Mouse (Mus musculus) macrophage (primary cell): Measurements from ENCODE around the gene Psmd8. TPM values are rescaled to one million over a fixed set of nuclear protein-coding genes. Genes with fewer than 3 reads are reported as not detected.
A peak's percentile ranks its signal among the peaks of the same experiment; 100 is the strongest.
"Not testable (repeated sequence)": the region's sequence is repeated elsewhere in the genome, so short reads cannot be mapped to it uniquely, and the experiment has no call there.

Source experiments
- H3K27ac ChIP-seq: fragments of 350-480 bp; formaldehyde crosslinking; 2 replicates; pipeline ENCODE4 v1.9.0; 2021
- H3K36me3 ChIP-seq: fragments of 350-480 bp; formaldehyde crosslinking; 2 replicates; pipeline ENCODE4 v1.9.0; 2021; ENCODE audit errors: inconsistent target
- H3K4me3 ChIP-seq: fragments of 350-480 bp; formaldehyde crosslinking; 2 replicates; pipeline ENCODE4 v1.9.0; 2021; ENCODE audit errors: inconsistent target
- H3K79me2 ChIP-seq: fragments of 350-480 bp; formaldehyde crosslinking; 2 replicates; pipeline ENCODE4 v1.9.0; 2021; ENCODE audit errors: inconsistent target
- WGBS: methylation state at CpG from one replicate; pipeline ENCODE4 v1.1.7; 2026; ENCODE audit warnings: inconsistent platforms; ENCODE audit not compliant: missing documents; 5-methylcytosine and 5-hydroxymethylcytosine counted together
- polyA plus RNA-seq: library from polyadenylated mRNA; stranded (reverse); fragments of 250-400 nt; gene quantifications from 3 replicates; pipeline ENCODE4 v1.2.4, GENCODE M21; 2018; ENCODE audit warnings: inconsistent platforms

Gene Psmd8
- polyA plus RNA-seq, 1 experiment from 2014 or later, result 477 TPM

GRCm38 (mm10) chr7:29181323-29181722, 822 bp upstream of the Psmd8 start:
- H3K79me2 ChIP-seq, result peaks cover 39% of the 10 kb centered on the region
- H3K36me3 ChIP-seq, H3K27ac ChIP-seq, H3K4me3 ChIP-seq: not testable (repeated sequence)
- WGBS, result 94% methylated on average over 4 of the region's 4 CpGs

GRCm38 (mm10) chr7:29180854-29181236, 344 bp upstream of the Psmd8 start:
- Histone ChIP-seq H3K79me2 (peaks cover 44% of the 10 kb centered on the region), H3K36me3 (peaks cover 15% of the 10 kb centered on the region), H3K4me3 (no peak overlapping the region), H3K27ac (no peak overlapping the region)
- WGBS, result 70% methylated on average over 3 of the region's 5 CpGs

DNA sequence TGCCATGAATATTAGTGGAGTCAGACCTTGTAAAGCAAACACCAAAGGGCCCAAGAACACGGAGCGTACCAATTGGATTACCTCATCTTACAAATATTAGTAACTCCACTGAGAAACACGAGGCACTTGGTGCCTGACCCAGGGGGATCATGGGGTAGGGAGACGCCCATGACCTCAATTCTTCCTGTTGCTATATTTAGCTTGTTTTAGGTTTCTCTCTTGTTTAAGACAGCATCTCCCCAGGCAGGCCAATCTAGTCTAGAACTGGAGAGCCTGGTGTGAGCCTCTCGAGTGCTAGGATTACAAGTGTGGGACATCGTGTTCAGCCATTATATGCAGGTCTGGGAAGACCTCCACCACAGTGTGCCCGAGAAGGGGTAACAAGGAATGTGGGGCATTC, 1.2 kb downstream of the Psmd8 start:
- H3K27ac ChIP-seq, result peak overlapping the region; percentile 91
- peak overlapping the region; percentile 99 for H3K4me3 ChIP-seq
- peaks cover 30% of the 10 kb centered on the region for H3K36me3 ChIP-seq
- WGBS, result 12% methylated on average over 7 of the region's 7 CpGs
- peaks cover 51% of the 10 kb centered on the region for H3K79me2 ChIP-seq

DNA sequence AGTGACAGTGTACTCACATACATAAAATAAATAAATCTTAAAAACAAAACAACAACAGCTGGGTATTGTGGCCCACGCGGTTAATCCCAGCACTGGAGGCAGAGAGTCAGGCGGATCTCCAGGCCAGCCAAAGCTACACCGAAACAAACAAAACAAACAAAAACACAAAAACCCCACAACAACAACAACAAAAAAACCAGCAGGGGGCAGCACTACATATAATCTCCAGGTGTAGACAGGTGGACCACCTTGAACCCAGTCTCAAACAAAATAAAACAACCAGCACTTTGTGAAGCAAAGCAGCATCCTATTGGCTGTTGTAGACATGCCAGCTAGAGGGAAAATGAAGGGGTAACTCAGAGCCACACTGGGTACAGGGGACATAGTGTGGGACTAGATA, 2.4 kb downstream of the Psmd8 start:
- H3K79me2 ChIP-seq, result peaks cover 51% of the 10 kb centered on the region
- H3K4me3 ChIP-seq, result peak overlapping the region; percentile 99; the same call in 1 of the 2 replicates
- 93% methylated on average over 4 of the region's 4 CpGs for WGBS
- peak overlapping the region; percentile 91; the same call in 1 of the 2 replicates for H3K27ac ChIP-seq
- H3K36me3 ChIP-seq, result peaks cover 36% of the 10 kb centered on the region

GRCm38 (mm10) chr7:29172390-29173016, 8.0 kb downstream of the Psmd8 start:
- Histone ChIP-seq H3K79me2 (peaks cover 24% of the 10 kb centered on the region), H3K4me3 (no peak overlapping the region), H3K27ac (no peak overlapping the region), H3K36me3 (peaks cover 36% of the 10 kb centered on the region)
- WGBS, result 93% methylated on average over 32 of the region's 32 CpGs

DNA sequence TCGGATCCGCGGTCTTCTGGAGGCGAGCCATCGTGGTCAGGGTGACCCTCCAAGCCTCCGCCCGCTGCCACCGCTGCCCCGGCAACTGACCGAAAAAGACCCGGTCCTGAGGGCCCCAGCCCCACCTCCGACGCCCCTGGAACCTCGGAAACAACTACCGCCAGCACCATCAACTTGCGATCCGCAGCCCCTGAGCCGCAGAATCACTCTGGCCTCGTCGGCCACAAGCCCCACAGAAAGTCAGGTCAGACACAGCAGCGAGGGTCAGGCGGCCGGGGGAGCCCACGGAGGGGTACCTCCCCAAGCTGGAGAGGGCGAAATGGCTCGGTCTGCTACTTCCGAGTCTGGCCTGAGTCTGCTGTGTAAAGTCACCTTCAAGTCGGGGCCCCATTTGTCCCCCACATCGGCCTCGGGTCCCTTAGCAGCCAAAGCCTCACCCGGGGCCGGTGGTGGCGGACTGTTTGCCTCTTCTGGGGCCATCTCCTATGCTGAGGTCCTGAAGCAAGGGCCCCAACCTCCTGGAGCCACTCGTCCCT, 8.9 kb downstream of the Psmd8 start:
- no peak overlapping the region for H3K27ac ChIP-seq
- peaks cover 29% of the 10 kb centered on the region for H3K36me3 ChIP-seq
- WGBS, result 12% methylated on average over 34 of the region's 34 CpGs
- peaks cover 15% of the 10 kb centered on the region for H3K79me2 ChIP-seq
- H3K4me3 ChIP-seq, result no peak overlapping the region

DNA sequence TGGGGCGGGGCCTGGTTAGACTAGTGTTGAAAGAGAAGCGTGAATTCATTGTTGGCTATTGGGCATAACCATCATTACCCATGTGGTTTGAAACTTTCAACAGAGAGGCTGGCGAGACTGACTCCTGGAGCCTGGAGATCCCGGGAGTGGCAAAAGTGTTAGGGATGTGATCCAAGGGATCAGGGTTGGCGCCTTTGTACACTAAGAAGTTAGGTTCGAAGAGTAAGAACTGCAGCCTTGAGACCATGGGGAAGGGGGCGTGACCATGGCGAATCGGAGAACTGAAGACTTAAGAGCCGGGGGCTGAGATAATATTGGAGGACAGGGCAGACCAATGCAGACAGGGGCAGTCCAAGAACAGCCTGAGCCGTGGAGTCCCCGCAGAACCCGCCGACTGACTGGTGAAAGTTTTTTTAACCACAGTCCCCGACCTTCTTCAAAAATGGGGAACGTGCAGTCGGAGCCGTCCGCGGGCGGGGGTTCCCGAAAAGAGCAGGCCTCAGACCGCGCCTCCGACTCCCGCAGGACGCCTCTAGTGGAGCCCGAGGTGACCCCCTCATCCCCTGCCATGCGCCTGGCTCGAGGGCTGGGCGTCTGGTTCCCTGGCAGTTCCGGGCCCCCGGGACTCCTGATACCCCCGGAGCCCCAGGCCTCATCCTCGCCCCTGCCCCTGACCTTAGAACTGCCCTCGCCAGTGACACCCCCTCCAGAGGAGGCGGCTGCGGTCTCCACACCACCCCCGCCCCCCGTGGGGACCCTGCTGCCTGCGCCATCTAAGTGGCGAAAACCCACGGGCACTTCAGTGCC, 9.5 kb downstream of the Psmd8 start:
- Histone ChIP-seq H3K27ac (peak overlapping the region; percentile 77), H3K4me3 (peak overlapping the region; percentile 58), H3K79me2 (peaks cover 8% of the 10 kb centered on the region), H3K36me3 (peaks cover 23% of the 10 kb centered on the region)
- 2% methylated on average over 39 of the region's 43 CpGs for WGBS

GRCm38 (mm10) chr7:29170066-29170754, 10.3 kb downstream of the Psmd8 start, which contains the start of the genes Ggn and Spred3:
Gene Ggn, plus strand, starts transcription at chr7:29170210.
Gene Spred3, minus strand, starts transcription at chr7:29170411.
- peak within 1 kb of the TSS; percentile 58 for H3K4me3 ChIP-seq
- H3K79me2 ChIP-seq, result 0 out of 2 replicates have a peak, but pooled peaks cover under 1% of the 10 kb centered on the region
- peak within 1 kb of the TSS; percentile 77 for H3K27ac ChIP-seq
- under 1% methylated on average over 30 of the region's 30 CpGs for WGBS
- peaks cover 15% of the 10 kb centered on the region for H3K36me3 ChIP-seq

- no peaks in the 10 kb centered on the region for H3K79me2 ChIP-seq
- 0% methylated on average over 29 of the region's 39 CpGs for WGBS
- H3K4me3 ChIP-seq, result peak overlapping the region; percentile 58
- H3K27ac ChIP-seq, result peak overlapping the region; percentile 77
- peaks cover 8% of the 10 kb centered on the region for H3K36me3 ChIP-seq
Observed at GRCm38 (mm10) chr7:29169231-29170065, 11.1 kb downstream of the Psmd8 start.

GRCm38 (mm10) chr7:29168791-29169230, 11.7 kb downstream of the Psmd8 start:
- peaks cover 1% of the 10 kb centered on the region; the same call in 1 of the 2 replicates for H3K36me3 ChIP-seq
- WGBS, result 14% methylated on average over 8 of the region's 14 CpGs

DNA sequence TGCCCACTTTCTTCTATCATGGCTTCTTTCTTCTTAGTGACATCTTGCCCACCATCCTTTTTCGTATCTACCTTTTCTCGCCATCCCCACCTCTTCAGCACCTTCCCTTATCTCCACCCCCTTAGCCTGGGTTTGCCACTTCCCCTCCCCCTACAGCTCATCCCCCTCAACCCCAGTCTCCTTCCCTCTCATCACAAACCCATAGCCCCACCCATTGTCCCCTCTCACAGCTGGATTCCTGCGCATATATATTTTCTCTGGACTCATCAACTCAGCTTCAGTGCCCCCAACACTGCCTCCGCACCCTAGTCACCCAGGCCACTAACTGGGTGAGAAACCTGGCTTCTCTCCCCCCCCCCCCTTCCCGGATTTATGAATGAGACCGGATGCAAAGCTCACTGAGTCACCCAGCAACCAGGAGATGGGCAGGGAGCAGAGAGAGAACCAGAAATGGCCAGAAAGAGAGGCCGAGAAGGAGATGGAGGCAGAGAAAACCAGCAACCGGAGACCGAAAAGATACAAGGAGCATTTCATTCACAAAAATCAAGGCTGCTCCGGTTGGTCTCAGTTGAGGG, 12.3 kb downstream of the Psmd8 start:
- Histone ChIP-seq H3K36me3 (no peaks in the 10 kb centered on the region; the same call in 1 of the 2 replicates), H3K4me3 (no peak overlapping the region; the same call in 1 of the 2 replicates), H3K27ac (no peak overlapping the region), H3K79me2 (no peaks in the 10 kb centered on the region)
- WGBS, result 59% methylated on average over 6 of the region's 10 CpGs

More at GRCm38 (mm10) chr7:29168791-29169230, 11.7 kb downstream of the Psmd8 start:
- H3K4me3 ChIP-seq, result peak overlapping the region; percentile 58
- no peak overlapping the region for H3K27ac ChIP-seq
- no peaks in the 10 kb centered on the region for H3K79me2 ChIP-seq

DNA sequence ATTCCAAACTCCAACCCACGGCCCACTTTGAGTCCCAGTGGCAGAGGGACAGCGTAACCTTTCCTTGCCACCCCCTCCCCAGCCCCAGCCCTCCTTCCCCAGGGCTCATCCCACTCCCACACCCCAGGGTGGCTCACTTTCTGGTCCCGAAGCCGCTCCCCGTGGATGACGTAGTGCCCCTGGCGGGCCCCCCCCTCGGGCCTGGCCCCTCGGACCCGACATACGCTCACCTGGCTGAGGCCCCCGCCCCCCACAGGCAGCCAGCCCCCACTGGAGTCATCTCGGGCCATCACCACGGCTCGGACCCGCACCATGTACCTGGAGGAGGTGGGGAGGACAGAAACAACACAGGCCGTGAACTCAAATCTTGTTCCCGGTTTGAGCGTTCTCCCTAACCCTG, 12.8 kb downstream of the Psmd8 start:
- H3K79me2 ChIP-seq, result no peaks in the 10 kb centered on the region
- WGBS, result 95% methylated on average over 13 of the region's 19 CpGs
- H3K36me3 ChIP-seq, result no peaks in the 10 kb centered on the region
- no peak overlapping the region for H3K27ac ChIP-seq
- no peak overlapping the region for H3K4me3 ChIP-seq

DNA sequence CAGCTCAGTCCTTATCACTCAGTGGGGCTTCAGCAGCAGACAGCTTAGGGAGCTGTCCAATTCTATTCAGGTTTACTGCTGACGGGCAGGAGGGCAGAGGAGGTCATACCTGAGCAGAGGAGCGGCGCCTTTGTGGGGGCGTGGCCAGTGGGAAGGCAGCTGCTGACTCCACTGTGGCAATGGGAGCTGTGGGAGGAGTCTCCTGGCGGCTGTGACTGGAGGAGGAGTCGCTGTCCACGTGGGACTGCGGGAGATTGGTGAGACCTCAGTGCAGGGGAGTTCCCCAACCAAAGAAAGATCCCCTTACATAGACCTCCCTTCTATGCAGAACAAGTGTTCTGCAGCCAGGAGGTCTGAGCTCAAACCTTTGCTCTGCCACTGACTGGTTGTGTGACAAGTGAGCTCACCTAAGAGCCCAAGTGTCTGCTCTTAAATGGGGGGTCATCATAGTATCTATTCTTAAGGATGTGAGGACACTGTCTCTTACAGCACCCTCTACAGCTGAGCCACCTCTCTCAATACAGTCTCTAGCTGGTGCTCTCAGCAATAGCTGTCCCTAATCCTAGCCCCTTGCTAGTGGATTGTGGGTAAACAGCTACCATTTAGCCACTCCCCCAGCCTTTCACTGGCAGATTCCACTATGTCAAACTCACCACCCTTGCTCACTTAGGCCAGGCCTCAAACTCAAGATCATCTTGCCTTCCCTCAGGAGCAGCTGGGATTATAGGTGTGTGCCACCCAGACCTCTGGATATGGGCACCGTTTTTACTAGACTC, 17.6 kb downstream of the Psmd8 start:
- Histone ChIP-seq H3K79me2 (no peaks in the 10 kb centered on the region), H3K4me3 (no peak overlapping the region), H3K27ac (no peak overlapping the region), H3K36me3 (no peaks in the 10 kb centered on the region)
- 32% methylated on average over 8 of the region's 9 CpGs for WGBS
